Mouse (Mus musculus): ENCODE results near the gene Hist1h2bj. TPM values are rescaled to one million over a fixed set of nuclear protein-coding genes. Genes with fewer than 3 reads are reported as not detected.

The Hist1h2bj gene
- 100 to 1,000 TPM; 250 to 321 TPM for total RNA-seq (2021)
- long read RNA-seq, experiment 1, result 0 reads
- long read RNA-seq, experiment 2, partial matches to known transcripts, result 0 of 1 reads
- long read RNA-seq, experiment 2, other reads (novel, unspliced or antisense), result 0 of 1 reads

DNA sequence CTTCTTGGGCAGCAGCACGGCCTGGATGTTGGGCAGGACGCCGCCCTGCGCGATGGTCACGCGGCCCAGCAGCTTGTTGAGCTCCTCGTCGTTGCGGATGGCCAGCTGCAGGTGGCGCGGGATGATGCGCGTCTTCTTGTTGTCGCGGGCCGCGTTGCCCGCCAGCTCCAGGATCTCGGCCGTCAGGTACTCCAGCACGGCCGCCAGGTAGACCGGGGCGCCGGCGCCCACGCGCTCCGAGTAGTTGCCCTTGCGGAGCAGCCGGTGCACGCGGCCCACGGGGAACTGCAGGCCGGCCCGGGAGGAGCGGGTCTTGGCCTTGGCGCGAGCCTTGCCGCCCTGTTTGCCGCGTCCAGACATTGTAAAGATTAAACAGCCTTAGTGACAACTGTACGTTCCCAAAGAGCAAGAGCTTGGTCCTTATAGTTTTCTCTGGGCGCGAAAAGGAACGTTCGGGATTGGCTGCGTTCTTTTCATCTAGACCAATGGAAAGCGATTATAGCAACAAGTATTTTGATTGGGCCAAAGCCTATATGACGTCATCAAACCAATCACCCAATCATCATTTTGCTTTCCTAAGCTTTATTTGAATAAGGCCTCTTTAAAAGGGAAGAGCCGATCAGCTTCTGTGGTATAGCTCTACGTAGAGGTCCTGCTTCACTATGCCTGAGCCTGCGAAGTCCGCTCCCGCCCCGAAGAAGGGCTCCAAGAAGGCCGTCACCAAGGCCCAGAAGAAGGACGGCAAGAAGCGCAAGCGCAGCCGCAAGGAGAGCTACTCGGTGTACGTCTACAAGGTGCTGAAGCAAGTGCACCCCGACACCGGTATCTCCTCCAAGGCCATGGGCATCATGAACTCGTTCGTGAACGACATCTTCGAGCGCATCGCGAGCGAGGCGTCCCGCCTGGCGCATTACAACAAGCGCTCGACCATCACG, at the start of gene Hist1h2bj, which contains the start of gene Hist1h2ag:
Hist1h2bj (plus strand) TSS at position 647 of the 935 bp plus-strand sequence.
Hist1h2ag (minus strand) TSS at position 377 of the 935 bp plus-strand sequence.
- peak; percentile 39 to 76 for DNase-seq (ENCODE audit: low spot score in 2 of 2)

GRCm38 (mm10) chr13:21993957-21994738, 48.9 kb upstream of the Hist1h2bj start:
- DNase-seq (ENCODE audit: low spot score in 2 of 2), result no peak

- no peak for DNase-seq (ENCODE audit: low spot score in 2 of 2)
These were observed 48.1 kb upstream of the Hist1h2bj start for GRCm38 (mm10) chr13:21994896-21995295.

DNA sequence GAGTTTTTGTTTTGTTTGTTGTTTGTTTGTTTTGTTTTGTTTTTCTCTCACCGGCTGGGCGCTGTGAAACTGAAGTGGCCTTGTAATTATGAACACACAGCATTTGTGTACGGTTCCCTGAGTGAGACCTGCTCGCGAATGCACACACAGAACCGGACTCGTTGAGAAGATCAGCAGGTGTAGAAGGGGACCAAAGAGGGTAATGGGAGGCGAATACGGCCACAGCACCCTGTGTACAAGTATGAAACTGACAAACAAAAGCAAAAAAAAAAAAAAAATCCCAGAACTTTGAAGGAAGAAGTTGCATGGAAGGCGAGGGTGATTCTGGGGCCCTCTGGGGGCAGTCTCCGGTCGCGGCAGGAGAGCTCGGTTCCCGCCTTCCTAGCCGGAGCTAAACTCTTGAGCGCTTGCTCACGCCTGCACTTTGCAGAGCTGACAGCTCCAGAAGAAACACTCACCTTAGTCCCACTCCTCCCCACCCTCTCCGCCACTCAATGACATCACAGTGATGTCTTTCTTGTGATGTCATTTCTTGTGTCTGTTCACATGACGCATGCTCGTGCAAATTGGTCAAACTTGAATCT, 47.6 kb upstream of the Hist1h2bj start:
- DNase-seq (ENCODE audit: low spot score in 2 of 2), result peak in 1 of 2 experiments; percentile 18

GRCm38 (mm10) chr13:21996101-21996839, 46.7 kb upstream of the Hist1h2bj start:
- no peak for DNase-seq (ENCODE audit: low spot score in 2 of 2)

GRCm38 (mm10) chr13:21996840-21997185, 46.2 kb upstream of the Hist1h2bj start:
- no peak for DNase-seq (ENCODE audit: low spot score in 2 of 2)

GRCm38 (mm10) chr13:21997201-21997820, 45.7 kb upstream of the Hist1h2bj start:
- DNase-seq (ENCODE audit: low spot score in 2 of 2), result no peak

GRCm38 (mm10) chr13:21997821-21998220, 45.2 kb upstream of the Hist1h2bj start:
- no peak for DNase-seq (ENCODE audit: low spot score in 2 of 2)

- no peak for DNase-seq (ENCODE audit: low spot score in 2 of 2)
These were observed 44.6 kb upstream of the Hist1h2bj start for GRCm38 (mm10) chr13:21998412-21998811.

DNA sequence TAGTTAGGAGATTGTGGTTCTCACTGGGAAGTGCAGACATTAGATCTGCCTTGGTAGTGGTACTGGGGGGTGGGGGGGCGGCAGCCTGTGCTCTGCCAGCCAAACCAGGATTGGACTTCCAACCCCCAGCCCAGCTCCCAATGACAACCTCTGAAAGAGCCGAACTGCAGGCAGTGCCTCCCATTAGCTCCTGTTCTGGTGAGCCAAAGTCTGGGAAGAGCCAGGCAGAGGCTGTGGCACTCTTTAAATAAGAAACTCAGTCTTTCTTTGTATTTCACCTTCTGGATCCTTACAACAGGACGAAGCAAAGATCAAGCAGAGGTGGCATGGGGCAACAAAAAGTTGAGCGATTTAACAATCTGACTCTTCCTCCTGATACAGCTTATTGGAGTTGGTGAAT, 43.9 kb upstream of the Hist1h2bj start:
- no peak for DNase-seq (ENCODE audit: low spot score in 2 of 2)

- no peak for DNase-seq (ENCODE audit: low spot score in 2 of 2)
These were observed 41.7 kb upstream of the Hist1h2bj start for GRCm38 (mm10) chr13:22001346-22001745.

DNA sequence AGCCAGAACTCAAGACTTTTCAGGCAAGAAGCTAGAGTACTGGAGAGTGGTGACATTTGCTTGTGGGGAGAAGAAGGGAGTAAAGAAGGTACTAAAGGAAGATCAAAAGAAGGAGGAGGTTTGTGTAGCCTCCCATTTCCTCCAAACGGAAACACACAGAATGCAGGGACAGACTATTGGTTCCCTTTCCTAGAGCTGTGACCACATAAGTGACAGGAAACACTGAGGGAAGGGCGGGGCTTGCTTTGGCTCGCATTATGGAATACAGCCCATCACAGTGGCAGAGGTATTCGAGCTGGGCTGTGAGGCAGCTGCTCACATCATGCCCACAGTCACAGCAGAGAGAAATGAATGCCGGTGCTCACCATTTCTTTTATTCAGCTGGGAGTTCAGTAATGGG, 41.2 kb upstream of the Hist1h2bj start:
- DNase-seq (ENCODE audit: low spot score in 2 of 2), result no peak

DNA sequence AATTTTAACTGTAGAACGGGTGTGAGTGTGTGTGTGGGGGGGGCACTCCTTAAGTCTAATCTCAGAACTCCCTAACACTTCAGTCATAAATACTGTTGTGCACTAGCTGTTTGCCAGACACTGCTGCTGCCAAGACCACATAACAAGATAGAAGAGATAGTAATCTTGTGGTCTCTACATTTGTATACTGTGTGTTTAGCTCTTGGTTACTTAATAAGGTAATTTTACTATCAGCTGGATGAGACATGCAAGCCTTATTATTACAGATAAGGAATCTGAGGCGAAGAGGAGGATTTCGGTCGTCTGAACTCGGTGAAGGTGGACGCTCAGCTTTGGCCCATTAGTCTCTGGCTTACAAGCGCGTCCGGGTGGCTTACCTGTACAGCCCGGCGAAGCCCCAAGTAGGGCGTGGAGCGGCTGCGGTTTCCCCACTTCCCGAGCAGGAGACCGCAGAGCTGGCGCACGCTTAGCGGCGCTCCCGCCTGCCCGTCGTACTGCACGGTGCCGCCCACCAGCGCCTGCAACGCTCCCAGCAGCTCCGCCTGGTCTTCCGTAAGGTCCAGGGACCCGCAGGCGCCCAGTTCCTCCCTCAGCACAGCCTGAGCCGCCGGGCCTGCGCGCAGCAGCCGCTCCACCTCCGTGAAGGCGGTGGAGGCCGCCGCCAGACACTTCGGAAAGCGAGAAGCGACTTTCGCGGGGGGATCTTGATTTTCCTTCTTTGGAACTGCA, 37.2 kb upstream of the Hist1h2bj start:
- DNase-seq (ENCODE audit: low spot score in 2 of 2), result no peak

GRCm38 (mm10) chr13:22006334-22007120, 36.5 kb upstream of the Hist1h2bj start:
- no peak for DNase-seq (ENCODE audit: low spot score in 2 of 2)

GRCm38 (mm10) chr13:22007121-22007510, 35.9 kb upstream of the Hist1h2bj start:
- DNase-seq (ENCODE audit: low spot score in 2 of 2), result no peak

DNA sequence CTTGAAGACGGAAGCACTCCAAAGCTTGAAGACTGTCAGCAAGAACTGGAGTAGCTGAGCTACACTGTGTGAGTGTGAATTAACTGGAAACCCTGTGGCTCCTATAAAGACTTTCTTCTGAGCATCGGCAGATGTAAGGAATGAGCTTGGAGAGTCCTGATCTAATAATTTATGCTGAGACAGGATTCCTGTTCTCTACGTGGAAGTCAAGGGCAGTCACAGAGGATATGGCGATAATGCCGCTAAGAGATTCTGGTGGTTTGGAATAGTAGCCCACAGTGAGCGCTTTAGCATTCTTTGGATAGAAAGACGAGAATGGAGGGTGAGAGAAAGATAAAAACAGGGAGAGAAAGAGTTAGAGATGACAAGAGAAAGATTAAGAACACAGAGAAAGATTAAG, 35.1 kb upstream of the Hist1h2bj start:
- DNase-seq (ENCODE audit: low spot score in 2 of 2), result no peak

DNA sequence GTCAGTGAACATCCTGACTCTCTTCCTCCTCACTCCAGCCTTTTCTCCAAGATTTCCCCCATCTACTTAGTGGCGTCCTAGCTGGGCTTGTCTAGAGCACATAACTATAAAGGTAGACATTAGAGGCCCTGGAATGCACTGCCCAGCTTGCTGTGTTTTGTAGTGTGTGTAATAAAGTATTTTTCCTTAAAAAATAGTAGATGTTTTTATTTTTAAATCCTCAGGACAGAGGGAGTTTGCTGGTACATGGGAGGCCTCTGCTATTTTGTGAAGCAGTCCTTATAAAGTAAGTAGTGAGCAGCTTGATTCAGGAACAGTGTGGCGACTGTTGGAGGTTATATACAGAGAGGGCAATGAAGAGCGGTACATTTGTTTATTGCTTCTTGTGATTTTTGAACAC, 34.3 kb upstream of the Hist1h2bj start:
- DNase-seq (ENCODE audit: low spot score in 2 of 2), result no peak

GRCm38 (mm10) chr13:22009642-22010041, 33.4 kb upstream of the Hist1h2bj start, which contains the start of gene Prss16:
Prss16 (minus strand) TSS chr13:22009742.
- no peak for DNase-seq (ENCODE audit: low spot score in 2 of 2)

GRCm38 (mm10) chr13:22013716-22014115, 29.3 kb upstream of the Hist1h2bj start:
- DNase-seq (ENCODE audit: low spot score in 2 of 2), result no peak
